Mouse (Mus musculus): ENCODE measurements at regions not wholly inside any gene's neighbourhood (a gene's known extent, or its start where the extent isn't known, plus 50 kb on each side); places are given as distances from the start of the nearest gene placed in this dataset.

DNA sequence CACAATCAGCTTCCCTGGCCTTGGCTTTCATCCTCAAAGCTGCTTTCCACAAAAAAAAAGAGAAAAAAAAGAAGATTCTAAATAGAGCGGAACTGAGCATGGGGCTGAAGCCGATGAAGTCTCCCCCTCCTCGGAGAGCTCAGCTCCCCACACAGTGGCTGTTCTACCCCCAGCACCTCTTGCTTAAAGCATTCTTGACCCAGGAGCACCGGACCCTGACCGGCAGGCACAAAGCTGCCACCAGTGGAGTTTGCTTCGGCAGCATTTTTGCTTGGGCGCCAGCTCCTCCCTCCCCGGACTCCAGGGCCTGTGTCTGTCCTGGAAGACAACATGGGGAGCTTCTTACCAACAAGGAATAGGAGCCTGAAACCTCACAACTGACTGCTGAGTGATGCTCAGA, 249.4 kb downstream of the Sox9 start:
- DNase-seq (ENCODE audit: low spot score), result no peak

DNA sequence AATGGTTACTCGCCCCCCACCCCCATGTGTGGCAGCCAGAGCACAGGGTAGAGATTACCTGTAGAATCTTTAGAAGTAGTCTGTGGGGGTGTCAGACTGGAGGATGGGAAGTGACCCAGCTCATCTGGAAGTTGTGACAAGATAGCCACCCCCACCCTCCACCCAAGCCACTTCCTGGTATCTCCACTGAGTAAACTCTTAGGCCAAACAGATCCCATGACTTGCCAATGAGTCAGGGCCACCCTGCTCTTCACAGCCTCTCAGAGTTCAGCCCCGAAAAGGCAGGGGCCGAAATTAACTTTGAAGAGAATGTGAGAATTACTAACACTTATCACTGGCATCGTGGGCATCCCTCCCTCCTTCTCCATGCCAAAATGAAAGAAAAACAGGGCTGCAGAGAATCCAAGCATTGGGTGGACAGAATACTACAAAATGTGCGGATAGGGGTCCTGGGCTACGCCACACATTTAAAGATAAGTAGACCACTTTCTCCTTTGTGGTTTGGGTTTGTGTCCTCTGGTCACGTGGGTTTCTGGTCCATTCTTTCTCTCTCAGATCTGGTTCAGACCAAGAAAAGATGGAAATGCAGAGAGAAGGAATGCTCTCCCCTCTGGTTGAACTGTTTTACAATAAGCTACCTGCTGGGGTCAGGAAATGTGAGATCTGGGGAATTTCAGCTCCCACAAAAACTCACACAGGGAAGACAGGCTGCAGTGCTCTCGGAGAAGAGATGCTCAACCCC, 250.6 kb downstream of the Sox9 start:
- no peak for DNase-seq (ENCODE audit: low spot score)

DNA sequence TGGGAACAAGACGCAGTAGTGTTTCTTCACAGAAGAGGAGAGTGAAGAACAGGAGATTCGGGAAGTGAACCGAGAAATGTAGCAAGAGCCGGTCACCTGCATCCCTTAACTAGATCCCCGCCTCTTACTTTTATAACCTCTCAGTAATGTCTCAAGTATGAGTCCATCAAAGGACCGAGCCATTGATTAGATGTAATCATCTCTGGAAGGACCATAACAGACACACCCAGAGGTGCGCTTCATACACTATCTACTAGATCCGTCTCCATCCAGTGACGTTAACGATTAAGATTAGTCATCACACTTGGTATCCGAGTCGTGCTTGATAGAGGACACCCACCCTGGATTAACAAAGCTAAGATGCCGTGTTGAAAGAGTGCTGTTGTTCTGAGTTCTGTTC, 252.9 kb downstream of the Sox9 start:
- no peak for DNase-seq (ENCODE audit: low spot score)

DNA sequence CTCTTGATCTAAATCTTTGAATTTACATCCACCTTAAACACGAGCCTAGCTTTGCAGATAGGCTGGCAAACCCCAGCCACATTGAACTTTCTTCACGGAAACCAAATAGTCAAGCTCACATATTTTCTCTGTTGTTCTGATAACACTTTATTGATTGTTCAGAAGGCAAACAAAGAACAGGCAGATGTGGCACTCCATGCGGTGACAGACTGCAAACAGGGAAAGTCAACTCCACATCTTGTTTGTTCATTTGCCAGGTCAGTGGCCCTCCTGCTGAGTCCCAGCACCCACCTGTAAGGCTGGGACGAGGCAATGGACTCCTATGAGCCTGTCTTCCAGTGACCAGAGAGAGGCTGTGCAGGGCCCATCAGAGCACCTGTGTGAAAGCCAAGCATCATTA, 255.7 kb downstream of the Sox9 start:
- no peak for DNase-seq (ENCODE audit: low spot score)

DNA sequence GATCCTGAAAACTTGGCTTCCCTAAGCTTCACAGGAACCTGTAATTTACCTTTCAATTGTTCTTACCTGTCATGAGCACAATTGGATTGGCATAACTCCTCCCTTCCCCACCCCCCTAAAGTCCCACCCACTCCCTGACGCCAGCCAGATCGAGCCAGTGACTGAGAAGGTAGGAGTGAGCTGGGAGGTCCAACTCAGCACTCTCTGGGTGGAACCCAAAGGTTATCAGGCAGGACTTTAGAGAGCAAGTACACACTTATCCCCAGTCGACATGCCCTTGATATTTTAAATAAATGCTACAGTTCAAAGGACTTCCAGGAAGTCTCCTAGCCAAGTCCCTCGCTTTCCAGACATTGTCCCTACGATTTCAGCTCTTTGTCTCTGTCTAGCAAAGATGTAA, 260.7 kb downstream of the Sox9 start:
- no peak for DNase-seq (ENCODE audit: low spot score)

GRCm38 (mm10) chr11:113046200-113047051, 264.4 kb downstream of the Sox9 start:
- no peak for DNase-seq (ENCODE audit: low spot score)

GRCm38 (mm10) chr11:113048158-113048557, 266.1 kb downstream of the Sox9 start:
- no peak for DNase-seq (ENCODE audit: low spot score)

DNA sequence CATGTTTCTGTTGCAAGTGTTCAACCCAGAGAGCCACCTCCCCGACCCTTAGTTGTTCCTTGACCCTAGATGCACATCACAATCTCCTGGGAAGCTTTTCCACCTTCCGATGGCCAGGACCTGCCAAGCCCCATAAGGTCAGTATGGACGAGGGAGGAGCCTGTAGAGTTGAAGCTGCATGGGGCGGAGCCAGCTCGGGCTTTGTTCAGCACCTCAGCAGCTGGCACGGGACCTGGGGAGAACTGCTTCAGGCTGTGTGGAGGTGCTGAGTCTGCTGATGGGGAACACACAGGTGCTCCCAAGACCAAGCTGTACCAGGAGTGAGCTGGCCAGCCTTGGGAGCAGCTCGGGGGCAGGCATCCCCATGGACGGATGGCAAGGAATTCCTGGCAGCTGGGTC, 267.6 kb downstream of the Sox9 start:
- no peak for DNase-seq (ENCODE audit: low spot score)

- DNase-seq (ENCODE audit: low spot score), result no peak
Measured at GRCm38 (mm10) chr11:113052536-113052935, 270.5 kb downstream of the Sox9 start.

DNA sequence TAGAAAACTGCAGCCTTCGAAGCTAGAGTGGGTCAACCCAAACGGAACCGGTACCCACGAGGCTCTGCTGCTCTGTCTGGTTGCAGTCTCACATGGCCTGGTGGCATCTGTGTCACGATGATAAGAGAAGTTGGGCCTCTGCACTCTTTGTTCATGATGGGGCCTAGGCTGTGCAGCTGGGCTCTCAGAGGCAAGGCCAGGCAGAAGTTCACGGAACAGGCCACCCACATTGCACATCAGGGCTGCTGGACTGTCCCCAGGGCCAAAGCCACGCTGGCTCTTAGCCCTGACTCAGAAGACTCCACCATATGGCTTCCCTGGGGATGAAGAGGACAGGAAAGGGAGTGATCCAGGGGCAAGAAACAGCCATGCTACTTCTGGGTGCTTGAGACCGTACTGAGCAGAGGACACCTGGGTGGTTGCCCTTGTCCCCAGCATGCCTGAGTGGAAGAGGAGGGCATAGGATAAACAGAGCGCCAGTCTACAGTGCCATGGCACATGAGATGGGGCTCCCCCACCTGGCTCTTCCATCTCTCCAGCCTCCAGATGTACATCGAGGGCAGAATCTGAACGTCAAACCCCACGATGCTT, 274.1 kb downstream of the Sox9 start:
- no peak for DNase-seq (ENCODE audit: low spot score)

GRCm38 (mm10) chr11:113056824-113057223, 274.8 kb downstream of the Sox9 start:
- no peak for DNase-seq (ENCODE audit: low spot score)

DNA sequence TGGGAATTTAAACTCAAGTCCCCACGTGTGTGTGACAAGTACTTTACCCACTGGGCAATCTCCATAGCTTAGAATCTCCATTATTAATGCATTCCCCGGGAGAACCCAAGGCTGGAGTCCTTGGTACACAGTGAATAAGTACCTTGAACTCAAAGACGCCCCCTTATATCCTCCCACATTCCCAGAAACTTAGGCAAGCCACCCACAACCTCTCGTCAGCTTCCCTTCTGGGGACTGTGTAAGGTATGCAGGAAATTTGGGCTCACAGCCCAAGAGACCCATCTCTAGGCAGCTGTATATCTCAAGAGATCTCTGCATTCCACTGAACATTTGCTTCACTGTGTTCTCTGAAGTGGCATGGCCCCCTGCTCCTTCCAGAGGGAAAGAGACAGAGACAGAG, 288.3 kb downstream of the Sox9 start:
- DNase-seq (ENCODE audit: low spot score), result no peak

GRCm38 (mm10) chr11:113071942-113072341, 289.9 kb downstream of the Sox9 start:
- no peak for DNase-seq (ENCODE audit: low spot score)

GRCm38 (mm10) chr11:113074328-113074727, 292.3 kb downstream of the Sox9 start:
- DNase-seq (ENCODE audit: low spot score), result no peak

- DNase-seq (ENCODE audit: low spot score), result no peak
Measured at GRCm38 (mm10) chr11:113076371-113076770, 294.3 kb downstream of the Sox9 start.

DNA sequence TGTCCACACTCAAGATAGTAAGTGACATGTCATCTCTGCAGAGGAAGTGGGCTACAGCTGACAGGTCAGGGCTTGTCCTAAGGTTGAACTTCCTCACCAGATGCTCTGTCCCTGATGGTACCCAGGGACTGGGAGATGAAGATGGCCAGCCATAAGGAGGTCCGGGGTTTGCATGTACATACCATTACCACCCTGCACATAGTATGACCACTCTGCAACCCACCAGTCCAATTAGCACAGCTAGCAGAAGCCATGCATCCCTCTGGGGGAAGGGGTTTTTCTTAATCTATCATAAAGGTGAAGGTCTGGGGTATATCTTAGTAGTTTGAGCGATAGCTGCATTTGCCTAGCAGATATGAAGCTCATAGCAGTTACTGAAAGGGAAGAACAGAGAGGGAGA, 298.3 kb downstream of the Sox9 start:
- no peak for DNase-seq (ENCODE audit: low spot score)

- DNase-seq (ENCODE audit: low spot score), result no peak
Measured at GRCm38 (mm10) chr11:113084442-113084841, 302.4 kb downstream of the Sox9 start.

DNA sequence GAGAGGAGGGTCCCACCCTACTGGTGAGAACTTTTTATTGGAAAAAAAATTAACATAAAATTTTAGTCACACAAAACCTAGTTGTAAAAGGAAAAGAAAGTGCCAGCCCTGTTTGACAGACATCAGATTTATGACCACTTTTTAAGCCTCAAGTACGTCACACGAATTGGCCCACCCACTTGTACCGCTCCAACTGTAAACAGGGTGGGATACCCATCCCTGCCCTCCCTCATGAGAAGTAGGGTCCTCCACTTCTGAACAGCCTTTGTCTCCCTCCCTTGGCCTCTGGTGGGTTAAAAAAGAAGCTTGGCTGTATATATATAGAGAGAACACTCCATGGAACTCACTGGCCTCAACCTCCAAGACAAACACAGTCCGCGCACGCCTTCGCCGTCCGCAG, 303.5 kb downstream of the Sox9 start:
- DNase-seq (ENCODE audit: low spot score), result no peak

- no peak for DNase-seq (ENCODE audit: low spot score)
Measured at GRCm38 (mm10) chr11:113087084-113087483, 305.1 kb downstream of the Sox9 start.

DNA sequence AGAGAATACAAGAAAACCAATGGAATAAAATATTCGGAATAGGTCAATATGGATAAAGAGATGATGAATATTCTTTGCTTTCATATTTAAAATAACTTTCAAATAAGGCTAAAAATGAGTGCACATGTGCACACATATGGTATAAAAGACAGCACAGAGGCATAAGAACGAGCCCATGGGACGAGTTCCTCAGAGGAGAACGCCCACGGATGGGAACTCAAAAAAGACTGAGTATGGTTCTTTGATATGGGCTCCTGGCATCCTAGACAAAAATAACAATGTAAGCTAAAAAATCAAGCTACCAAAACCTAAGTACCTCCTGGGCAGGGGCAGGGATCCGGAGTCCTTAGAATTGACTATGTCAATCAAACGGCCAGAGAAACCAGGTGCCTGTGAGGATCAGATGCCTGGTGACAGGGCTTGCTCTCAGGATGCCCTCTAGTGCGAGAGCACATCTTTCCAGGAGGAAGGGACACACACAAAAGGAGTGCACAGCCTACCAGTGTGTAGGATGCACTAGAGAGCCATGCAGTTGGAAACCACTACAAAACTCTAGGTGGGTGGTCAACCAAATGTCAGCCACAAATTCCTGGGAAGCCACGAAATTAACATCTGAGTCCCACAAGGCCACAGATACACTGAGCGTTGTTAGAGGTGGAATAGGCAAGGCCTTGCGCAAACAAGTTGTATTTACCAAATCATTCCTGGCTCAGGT, 307.8 kb downstream of the Sox9 start:
- no peak for DNase-seq (ENCODE audit: low spot score)

GRCm38 (mm10) chr11:113091901-113092568, 310.0 kb downstream of the Sox9 start:
- no peak for DNase-seq (ENCODE audit: low spot score)

GRCm38 (mm10) chr11:113093895-113094445, 311.9 kb downstream of the Sox9 start:
- DNase-seq (ENCODE audit: low spot score), result no peak
